Mouse (Mus musculus) embryo, embryonic 11.5 days (tissue): ENCODE data around the gene Kirrel3.
A peak's percentile ranks its signal among the peaks of the same experiment; 100 is the strongest.

Source experiments
- DNase-seq: peaks from one replicate; pipeline ENCODE4 v3.0.0-alpha.2; 2012; ENCODE audit warnings: low read depth, low spot score

The Kirrel3 gene

GRCm38 (mm10) chr9:34980516-34981265 lies 495.0 kb downstream of the Kirrel3 start:
- no peak for DNase-seq

- DNase-seq: peak; percentile 44
These were observed 498.1 kb downstream of the Kirrel3 start for GRCm38 (mm10) chr9:34983513-34984462.

- no peak for DNase-seq
These were observed 500.5 kb downstream of the Kirrel3 start for GRCm38 (mm10) chr9:34986156-34986555.

GRCm38 (mm10) chr9:34987422-34988148 lies 501.9 kb downstream of the Kirrel3 start:
- no peak for DNase-seq

GRCm38 (mm10) chr9:34988683-34989082 lies 503.0 kb downstream of the Kirrel3 start:
- DNase-seq: no peak

GRCm38 (mm10) chr9:34992201-34992600 lies 506.5 kb downstream of the Kirrel3 start:
- no peak for DNase-seq

- DNase-seq: no peak
These were observed 507.9 kb downstream of the Kirrel3 start for GRCm38 (mm10) chr9:34993467-34994211.

- DNase-seq: no peak
These were observed 509.4 kb downstream of the Kirrel3 start for GRCm38 (mm10) chr9:34995078-34995477.

GRCm38 (mm10) chr9:34995660-34996378 lies 510.1 kb downstream of the Kirrel3 start:
- no peak for DNase-seq

- DNase-seq: no peak
These were observed 512.5 kb downstream of the Kirrel3 start for GRCm38 (mm10) chr9:34997880-34998865.

GRCm38 (mm10) chr9:35004113-35004512 lies 518.4 kb downstream of the Kirrel3 start:
- no peak for DNase-seq

GRCm38 (mm10) chr9:35007697-35008341 lies 522.1 kb downstream of the Kirrel3 start:
- no peak for DNase-seq

GRCm38 (mm10) chr9:35016762-35017161 lies 531.1 kb downstream of the Kirrel3 start:
- DNase-seq: no peak

- DNase-seq: no peak
These were observed 531.9 kb downstream of the Kirrel3 start for GRCm38 (mm10) chr9:35017563-35017962.

- DNase-seq: no peak
These were observed 532.4 kb downstream of the Kirrel3 start for GRCm38 (mm10) chr9:35018056-35018455.

GRCm38 (mm10) chr9:35019372-35019771 lies 533.7 kb downstream of the Kirrel3 start:
- DNase-seq: peak; percentile 49

- DNase-seq: no peak
These were observed 534.4 kb downstream of the Kirrel3 start for GRCm38 (mm10) chr9:35020015-35020653.

GRCm38 (mm10) chr9:35021744-35022143 lies 536.0 kb downstream of the Kirrel3 start:
- DNase-seq: no peak
